Mouse (Mus musculus): ENCODE measurements around the gene Cry2. TPM values are rescaled to one million over a fixed set of nuclear protein-coding genes. Genes with fewer than 3 reads are reported as not detected.

The Cry2 gene
- polyA plus RNA-seq, 1 experiment from 2014 or later: 17.8 TPM

- no peak overlapping the region for H3K4me3 ChIP-seq (ENCODE audit: control insufficient read depth in 1 of 2, insufficient read depth in 1 of 2, low read depth in 1 of 2, low read length in 2 of 2)
- H3K9me3 ChIP-seq (ENCODE audit: control insufficient read depth, low read length): no peaks in the 10 kb centered on the region
- no peak for ATAC-seq (ENCODE audit: insufficient number of reproducible peaks, insufficient read depth, low FRiP score, low read depth)
- 89% methylated on average over 7 of the region's 7 CpGs for WGBS
- H3K27me3 ChIP-seq (ENCODE audit: control insufficient read depth, insufficient read depth, low read length): no peaks in the 10 kb centered on the region
- H3K4me1 ChIP-seq (ENCODE audit: control insufficient read depth in 2 of 2, insufficient read depth in 2 of 2, low read length in 2 of 2): peaks cover 26 to 35% of the 10 kb centered on the region in 2 experiments
- H3K4me2 ChIP-seq (ENCODE audit: low read length): no peak overlapping the region
- H3K27ac ChIP-seq (replicated peaks in 1 of 2; ENCODE audit: control insufficient read depth in 1 of 2, insufficient read depth in 1 of 2, low read depth in 2 of 2, low read length in 2 of 2): no peak overlapping the region
- H3K9ac ChIP-seq (ENCODE audit: low read length): no peak overlapping the region
- H3K36me3 ChIP-seq (ENCODE audit: control insufficient read depth, insufficient read depth, low read length): peaks cover 64% of the 10 kb centered on the region
Measured at GRCm38 (mm10) chr2:92421723-92422387, 12.0 kb downstream of the Cry2 start.

GRCm38 (mm10) chr2:92411705-92412104 lies 22.1 kb downstream of the Cry2 start:
- no peaks in the 10 kb centered on the region for H3K9me3 ChIP-seq (ENCODE audit: control insufficient read depth, low read length)
- no peak overlapping the region for H3K4me3 ChIP-seq (ENCODE audit: control insufficient read depth in 1 of 2, insufficient read depth in 1 of 2, low read depth in 1 of 2, low read length in 2 of 2)
- 89% methylated on average over 10 of the region's 10 CpGs for WGBS
- no peak overlapping the region for H3K27ac ChIP-seq (replicated peaks in 1 of 2; ENCODE audit: control insufficient read depth in 1 of 2, insufficient read depth in 1 of 2, low read depth in 2 of 2, low read length in 2 of 2)
- H3K36me3 ChIP-seq (ENCODE audit: control insufficient read depth, insufficient read depth, low read length): peaks cover 99% of the 10 kb centered on the region
- no peak for ATAC-seq (ENCODE audit: insufficient number of reproducible peaks, insufficient read depth, low FRiP score, low read depth)
- no peaks in the 10 kb centered on the region for H3K4me1 ChIP-seq (ENCODE audit: control insufficient read depth in 2 of 2, insufficient read depth in 2 of 2, low read length in 2 of 2)
- H3K9ac ChIP-seq (ENCODE audit: low read length): no peak overlapping the region
- H3K27me3 ChIP-seq (ENCODE audit: control insufficient read depth, insufficient read depth, low read length): no peaks in the 10 kb centered on the region
- no peak overlapping the region for H3K4me2 ChIP-seq (ENCODE audit: low read length)

DNA sequence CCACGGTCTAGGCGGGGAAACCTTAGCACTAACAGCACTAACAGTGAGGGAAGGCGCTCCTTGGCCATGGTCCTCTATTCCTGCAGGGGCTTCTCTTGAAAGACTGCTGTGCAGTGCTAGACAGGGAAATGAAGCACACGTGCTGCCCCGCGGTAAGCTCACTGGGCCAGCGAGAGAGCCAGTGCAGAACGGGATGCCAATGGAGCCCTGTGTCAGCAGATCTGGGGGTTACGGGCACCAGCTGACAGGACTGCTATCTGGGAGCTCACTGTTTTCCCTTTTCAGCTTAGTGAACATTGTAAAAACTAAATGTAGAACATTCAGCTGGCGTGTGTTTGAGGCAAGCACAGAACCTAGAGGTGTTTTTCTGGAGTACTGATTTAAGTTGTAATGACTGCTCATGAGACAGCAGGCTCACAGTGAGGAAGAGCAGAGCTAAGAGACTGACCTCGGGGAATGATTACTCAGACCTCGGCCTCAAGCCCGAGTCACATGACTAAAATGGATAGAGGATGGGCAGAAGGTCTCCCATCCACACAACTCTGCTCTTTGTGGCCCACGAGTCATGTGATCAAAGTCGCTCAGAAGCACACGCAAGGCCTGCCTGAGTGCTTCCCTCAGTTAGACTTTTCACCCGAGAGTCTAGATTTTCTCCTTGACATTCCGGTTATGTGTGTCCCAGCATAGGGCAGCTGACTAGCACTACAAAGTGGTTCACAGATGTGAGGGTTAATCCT lies 25.4 kb downstream of the Cry2 start:
- H3K36me3 ChIP-seq (ENCODE audit: control insufficient read depth, insufficient read depth, low read length): peaks cover 89% of the 10 kb centered on the region
- H3K9ac ChIP-seq (ENCODE audit: low read length): no peak overlapping the region
- no peak for ATAC-seq (ENCODE audit: insufficient number of reproducible peaks, insufficient read depth, low FRiP score, low read depth)
- no peaks in the 10 kb centered on the region for H3K9me3 ChIP-seq (ENCODE audit: control insufficient read depth, low read length)
- H3K4me3 ChIP-seq (ENCODE audit: control insufficient read depth in 1 of 2, insufficient read depth in 1 of 2, low read depth in 1 of 2, low read length in 2 of 2): no peak overlapping the region
- H3K27ac ChIP-seq (replicated peaks in 1 of 2; ENCODE audit: control insufficient read depth in 1 of 2, insufficient read depth in 1 of 2, low read depth in 2 of 2, low read length in 2 of 2): no peak overlapping the region
- H3K4me1 ChIP-seq (ENCODE audit: control insufficient read depth in 2 of 2, insufficient read depth in 2 of 2, low read length in 2 of 2): no peaks in the 10 kb centered on the region
- no peak overlapping the region for H3K4me2 ChIP-seq (ENCODE audit: low read length)
- H3K27me3 ChIP-seq (ENCODE audit: control insufficient read depth, insufficient read depth, low read length): no peaks in the 10 kb centered on the region
- WGBS: 87% methylated on average over 18 of the region's 18 CpGs

GRCm38 (mm10) chr2:92405687-92406086 lies 28.2 kb downstream of the Cry2 start:
- H3K9ac ChIP-seq (ENCODE audit: low read length): no peak overlapping the region
- 92% methylated on average over 7 of the region's 7 CpGs for WGBS
- H3K27ac ChIP-seq (replicated peaks in 1 of 2; ENCODE audit: control insufficient read depth in 1 of 2, insufficient read depth in 1 of 2, low read depth in 2 of 2, low read length in 2 of 2): no peak overlapping the region
- peaks cover 3% of the 10 kb centered on the region; the same call in 1 of the 2 replicates for H3K27me3 ChIP-seq (ENCODE audit: control insufficient read depth, insufficient read depth, low read length)
- no peaks in the 10 kb centered on the region for H3K9me3 ChIP-seq (ENCODE audit: control insufficient read depth, low read length)
- no peak overlapping the region for H3K4me2 ChIP-seq (ENCODE audit: low read length)
- peaks cover 61% of the 10 kb centered on the region for H3K36me3 ChIP-seq (ENCODE audit: control insufficient read depth, insufficient read depth, low read length)
- peaks cover 2% of the 10 kb centered on the region in 2 experiments; a peak in 1 of 4 replicates for H3K4me1 ChIP-seq (ENCODE audit: control insufficient read depth in 2 of 2, insufficient read depth in 2 of 2, low read length in 2 of 2)
- H3K4me3 ChIP-seq (ENCODE audit: control insufficient read depth in 1 of 2, insufficient read depth in 1 of 2, low read depth in 1 of 2, low read length in 2 of 2): no peak overlapping the region
- ATAC-seq (ENCODE audit: insufficient number of reproducible peaks, insufficient read depth, low FRiP score, low read depth): no peak

DNA sequence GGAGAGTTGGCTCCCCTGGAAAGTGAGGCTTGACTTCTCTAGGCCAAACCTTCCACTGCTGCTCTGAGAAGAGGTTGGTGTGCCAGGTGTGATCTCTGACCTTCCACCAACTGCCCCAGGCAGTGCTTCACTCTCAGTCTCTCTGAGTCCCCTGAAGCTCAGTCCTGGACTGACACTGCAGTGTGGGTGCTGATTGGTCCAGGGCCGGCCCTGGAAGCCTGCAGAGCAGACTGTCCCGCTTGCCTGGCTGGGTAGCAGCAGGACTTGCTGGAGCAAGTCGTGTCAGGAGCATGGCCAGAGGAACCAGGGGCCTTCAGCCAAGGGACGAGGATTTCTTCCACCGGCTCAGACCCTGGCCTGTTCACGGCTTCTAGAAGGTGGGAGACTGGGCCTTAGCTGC lies 29.1 kb downstream of the Cry2 start:
- no peak for ATAC-seq (ENCODE audit: insufficient number of reproducible peaks, insufficient read depth, low FRiP score, low read depth)
- WGBS: 80% methylated on average over 6 of the region's 6 CpGs
- no peak overlapping the region for H3K4me3 ChIP-seq (ENCODE audit: control insufficient read depth in 1 of 2, insufficient read depth in 1 of 2, low read depth in 1 of 2, low read length in 2 of 2)
- no peaks in the 10 kb centered on the region for H3K9me3 ChIP-seq (ENCODE audit: control insufficient read depth, low read length)
- H3K9ac ChIP-seq (ENCODE audit: low read length): no peak overlapping the region
- H3K27me3 ChIP-seq (ENCODE audit: control insufficient read depth, insufficient read depth, low read length): peaks cover 8% of the 10 kb centered on the region; the same call in 1 of the 2 replicates
- peaks cover 52% of the 10 kb centered on the region for H3K36me3 ChIP-seq (ENCODE audit: control insufficient read depth, insufficient read depth, low read length)
- H3K4me1 ChIP-seq (ENCODE audit: control insufficient read depth in 2 of 2, insufficient read depth in 2 of 2, low read length in 2 of 2): peaks cover 3% of the 10 kb centered on the region in 2 experiments; a peak in 1 of 4 replicates
- no peak overlapping the region for H3K4me2 ChIP-seq (ENCODE audit: low read length)
- H3K27ac ChIP-seq (replicated peaks in 1 of 2; ENCODE audit: control insufficient read depth in 1 of 2, insufficient read depth in 1 of 2, low read depth in 2 of 2, low read length in 2 of 2): no peak overlapping the region

DNA sequence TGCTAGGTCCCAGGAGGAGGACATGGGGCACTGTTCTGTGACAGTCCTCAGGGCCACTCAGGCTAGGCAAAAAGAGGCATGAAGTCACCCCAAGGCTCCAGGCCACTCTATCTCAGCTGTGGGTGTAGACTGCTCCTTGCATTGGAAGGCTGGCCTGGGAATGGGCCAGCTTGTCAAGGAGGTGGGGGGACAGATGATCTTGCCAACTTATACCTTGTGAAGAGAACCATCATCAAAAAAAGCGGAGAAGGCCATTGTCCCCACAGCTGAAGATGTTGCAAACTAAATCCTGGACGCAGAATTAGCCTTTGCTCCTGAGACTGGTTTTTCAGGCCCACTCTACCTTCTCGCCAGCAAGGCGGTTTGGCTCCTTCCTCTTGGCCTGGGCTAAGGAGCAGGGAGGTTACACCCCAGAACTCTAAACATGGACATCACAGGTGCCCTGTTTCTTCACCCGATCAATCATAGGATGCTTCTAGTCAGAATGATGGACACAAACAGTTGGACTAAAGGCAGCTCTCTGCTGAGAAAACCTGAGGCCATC lies 30.0 kb downstream of the Cry2 start:
- H3K27ac ChIP-seq (replicated peaks in 1 of 2; ENCODE audit: control insufficient read depth in 1 of 2, insufficient read depth in 1 of 2, low read depth in 2 of 2, low read length in 2 of 2): no peak overlapping the region
- no peak overlapping the region for H3K9ac ChIP-seq (ENCODE audit: low read length)
- WGBS: 89% methylated on average over 5 of the region's 5 CpGs
- H3K4me3 ChIP-seq (ENCODE audit: control insufficient read depth in 1 of 2, insufficient read depth in 1 of 2, low read depth in 1 of 2, low read length in 2 of 2): no peak overlapping the region
- no peaks in the 10 kb centered on the region for H3K9me3 ChIP-seq (ENCODE audit: control insufficient read depth, low read length)
- no peak overlapping the region for H3K4me2 ChIP-seq (ENCODE audit: low read length)
- H3K4me1 ChIP-seq (ENCODE audit: control insufficient read depth in 2 of 2, insufficient read depth in 2 of 2, low read length in 2 of 2): peaks cover 3% of the 10 kb centered on the region in 2 experiments; a peak in 1 of 4 replicates
- ATAC-seq (ENCODE audit: insufficient number of reproducible peaks, insufficient read depth, low FRiP score, low read depth): no peak
- H3K27me3 ChIP-seq (ENCODE audit: control insufficient read depth, insufficient read depth, low read length): peaks cover 8% of the 10 kb centered on the region; the same call in 1 of the 2 replicates
- peaks cover 43% of the 10 kb centered on the region for H3K36me3 ChIP-seq (ENCODE audit: control insufficient read depth, insufficient read depth, low read length)

DNA sequence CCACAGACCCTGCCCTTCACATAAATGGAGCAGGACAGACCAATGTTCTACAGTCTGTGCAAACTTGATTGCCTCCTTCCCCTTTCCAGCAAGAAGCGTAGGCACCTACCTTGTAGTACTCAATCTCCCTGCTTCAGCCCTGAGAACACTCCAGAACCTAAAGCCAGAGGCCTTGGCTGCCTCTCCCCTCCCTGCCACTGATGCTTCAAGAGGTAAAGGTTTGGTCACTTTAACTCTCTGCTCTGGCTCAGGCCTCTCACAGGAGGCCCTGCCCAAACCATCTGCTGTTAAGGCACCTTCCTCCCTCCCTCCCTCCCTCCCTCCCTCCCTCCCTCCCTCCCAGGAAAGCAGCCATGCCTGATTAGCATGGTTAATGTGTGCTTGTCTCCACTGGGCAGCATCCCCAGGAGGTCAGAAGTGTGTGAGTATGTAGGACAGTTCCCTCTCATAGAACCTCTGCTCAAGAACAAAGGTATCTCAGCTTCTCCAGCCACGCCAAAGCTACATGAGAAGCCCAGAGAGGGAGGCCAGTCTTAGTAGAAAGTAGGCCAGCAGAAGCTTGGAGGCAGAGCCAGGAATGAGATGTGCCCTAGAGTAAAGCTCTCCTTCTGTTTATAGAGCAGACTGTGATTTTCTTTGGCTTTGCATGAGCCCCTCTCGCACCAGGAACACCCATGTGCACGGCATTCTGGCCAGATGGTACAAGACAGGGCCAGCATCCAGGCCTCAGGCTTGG lies 31.1 kb downstream of the Cry2 start:
- Histone ChIP-seq H3K27ac (replicated peaks in 1 of 2; ENCODE audit: control insufficient read depth in 1 of 2, insufficient read depth in 1 of 2, low read depth in 2 of 2, low read length in 2 of 2) (no peak overlapping the region), H3K9ac (ENCODE audit: low read length) (no peak overlapping the region), H3K36me3 (ENCODE audit: control insufficient read depth, insufficient read depth, low read length) (peaks cover 32% of the 10 kb centered on the region), H3K9me3 (ENCODE audit: control insufficient read depth, low read length) (no peaks in the 10 kb centered on the region), H3K27me3 (ENCODE audit: control insufficient read depth, insufficient read depth, low read length) (peaks cover 8% of the 10 kb centered on the region; the same call in 1 of the 2 replicates), H3K4me3 (ENCODE audit: control insufficient read depth in 1 of 2, insufficient read depth in 1 of 2, low read depth in 1 of 2, low read length in 2 of 2) (no peak overlapping the region), H3K4me1 (ENCODE audit: control insufficient read depth in 2 of 2, insufficient read depth in 2 of 2, low read length in 2 of 2) (peaks cover 3% of the 10 kb centered on the region in 2 experiments; a peak in 1 of 4 replicates), H3K4me2 (ENCODE audit: low read length) (no peak overlapping the region)
- no peak for ATAC-seq (ENCODE audit: insufficient number of reproducible peaks, insufficient read depth, low FRiP score, low read depth)
- WGBS: 76% methylated on average over 4 of the region's 4 CpGs
